Mouse (Mus musculus) c-Kit-positive CD71-positive TER-119-negative erythroid progenitor cells, embryonic 14.5 days (primary cell): ENCODE measurements around the gene Skp1a.
"Not testable (repeated sequence)": the region's sequence is repeated elsewhere in the genome, so short reads cannot be mapped to it uniquely, and the experiment has no call there.

Source experiments
- DNase-seq: peaks from one replicate; pipeline ENCODE4 v3.0.0-alpha.2; 2013; ENCODE audit warnings: low read depth

Gene Skp1a

GRCm38 (mm10) chr11:52231606-52232541 is at the start of gene Skp1a:
Gene Skp1a, plus strand, starts transcription at chr11:52231995.
- peak; percentile 71 for DNase-seq

- not testable (repeated sequence) for DNase-seq
These were observed 35.2 kb upstream of the Skp1a start for GRCm38 (mm10) chr11:52196496-52197023.

GRCm38 (mm10) chr11:52213887-52214286 is 17.9 kb upstream of the Skp1a start, which contains the start of gene Olfr1371:
Gene Olfr1371, minus strand, starts transcription at chr11:52213987.
- no peak for DNase-seq

- DNase-seq = peak; percentile 35
These were observed 11.5 kb upstream of the Skp1a start for GRCm38 (mm10) chr11:52220282-52220681.

GRCm38 (mm10) chr11:52221921-52222320 is 9.9 kb upstream of the Skp1a start:
- DNase-seq = not testable (repeated sequence)

- peak; percentile 34 for DNase-seq
These were observed 8.9 kb upstream of the Skp1a start for GRCm38 (mm10) chr11:52222891-52223290.

- DNase-seq = no peak
These were observed 7.7 kb upstream of the Skp1a start for GRCm38 (mm10) chr11:52223968-52224682.

GRCm38 (mm10) chr11:52225986-52226599 is 5.7 kb upstream of the Skp1a start:
- no peak for DNase-seq

- DNase-seq = no peak
These were observed 4.7 kb upstream of the Skp1a start for GRCm38 (mm10) chr11:52227053-52227452.

GRCm38 (mm10) chr11:52227466-52228226 is 4.1 kb upstream of the Skp1a start:
- no peak for DNase-seq

- no peak for DNase-seq
These were observed 2.9 kb upstream of the Skp1a start for GRCm38 (mm10) chr11:52228722-52229448.

GRCm38 (mm10) chr11:52230694-52231093 is 1.1 kb upstream of the Skp1a start:
- no peak for DNase-seq

- no peak for DNase-seq
These were observed 1.4 kb downstream of the Skp1a start for GRCm38 (mm10) chr11:52233043-52233653.

- no peak for DNase-seq
These were observed 2.1 kb downstream of the Skp1a start for GRCm38 (mm10) chr11:52233906-52234305.

- DNase-seq = no peak
These were observed 2.7 kb downstream of the Skp1a start for GRCm38 (mm10) chr11:52234509-52234908.

- no peak for DNase-seq
These were observed 9.2 kb downstream of the Skp1a start for GRCm38 (mm10) chr11:52240898-52241542.

- no peak for DNase-seq
These were observed 17.7 kb downstream of the Skp1a start for GRCm38 (mm10) chr11:52249452-52249851.

- DNase-seq = no peak
These were observed 20.0 kb downstream of the Skp1a start for GRCm38 (mm10) chr11:52251770-52252169.

GRCm38 (mm10) chr11:52252692-52253091 is 20.9 kb downstream of the Skp1a start:
- DNase-seq = no peak
